Mouse (Mus musculus): ENCODE measurements around the gene Wdtc1. TPM values are rescaled to one million over a fixed set of nuclear protein-coding genes. Genes with fewer than 3 reads are reported as not detected.

Wdtc1 gene
- total RNA-seq, 2 experiments from 2014 or later, result 84.4 to 85.8 TPM

DNA sequence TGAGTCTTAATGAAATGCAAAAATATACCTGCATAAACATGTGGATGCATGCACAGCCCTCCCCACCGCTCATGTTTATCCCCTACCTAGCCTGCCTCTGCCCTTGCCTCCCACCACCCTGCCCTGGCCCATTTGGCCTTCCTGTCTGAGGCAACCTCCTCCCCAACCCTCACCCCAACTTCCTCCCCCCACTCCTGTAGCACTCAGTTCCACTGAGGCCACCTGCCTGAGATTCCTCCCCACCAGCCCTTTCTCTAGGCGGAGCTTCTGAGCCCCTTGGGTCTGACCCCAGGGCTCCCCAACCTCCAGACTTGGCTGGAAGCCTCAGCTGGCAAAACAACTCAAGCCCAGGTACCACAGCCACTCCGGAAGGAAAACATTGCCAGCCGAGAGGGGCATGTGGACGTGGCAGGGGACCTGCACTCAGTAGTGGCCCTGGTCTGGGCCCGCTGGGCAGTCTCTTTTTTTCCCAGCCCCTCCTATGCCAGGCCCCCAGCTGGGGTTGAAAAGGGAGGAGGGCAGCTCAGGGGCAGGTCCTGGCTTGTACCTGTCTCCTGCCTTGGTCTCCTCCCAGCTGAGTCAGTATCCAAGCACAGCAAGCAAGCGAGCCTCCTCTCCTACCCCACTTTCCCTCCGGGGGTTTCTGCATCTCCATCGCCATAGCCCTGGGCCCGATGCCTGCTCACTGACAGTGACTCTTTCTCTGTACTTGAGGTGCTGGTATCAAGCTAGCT lies 91.5 kb downstream of the Wdtc1 start:
- no peak for DNase-seq (ENCODE audit: extremely low spot score in 1 of 2, low spot score in 1 of 2)

DNA sequence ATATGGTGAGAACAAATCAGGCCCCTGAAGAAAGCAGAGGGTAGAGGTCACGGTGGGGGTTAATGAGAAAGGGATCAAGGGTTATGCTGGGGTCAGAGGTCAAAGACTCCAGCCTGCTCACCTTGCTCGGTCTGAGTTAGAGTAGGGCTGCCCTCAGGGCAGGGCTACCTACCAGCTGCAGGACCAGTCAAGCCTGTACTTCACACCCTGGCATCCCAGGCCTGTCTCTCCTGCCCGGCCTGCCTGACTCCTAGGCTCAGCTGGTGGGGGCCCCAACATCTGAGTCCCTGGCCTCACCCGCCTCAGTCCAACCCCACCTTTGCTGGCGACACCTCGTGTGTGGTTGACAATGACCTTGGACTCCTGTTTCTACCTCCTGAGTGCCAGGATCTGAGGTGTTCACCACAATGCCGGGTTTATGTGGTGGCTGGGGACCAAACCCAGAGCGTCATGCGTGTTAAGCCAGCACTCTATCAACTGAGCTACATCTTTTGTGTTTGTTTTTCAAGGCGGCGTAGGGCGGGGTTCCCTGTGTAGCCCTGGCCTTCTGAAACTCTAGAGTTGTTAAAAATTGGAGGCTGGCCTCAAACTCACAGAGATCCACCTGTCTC lies 95.4 kb downstream of the Wdtc1 start:
- DNase-seq (ENCODE audit: extremely low spot score in 1 of 2, low spot score in 1 of 2), result no peak

DNA sequence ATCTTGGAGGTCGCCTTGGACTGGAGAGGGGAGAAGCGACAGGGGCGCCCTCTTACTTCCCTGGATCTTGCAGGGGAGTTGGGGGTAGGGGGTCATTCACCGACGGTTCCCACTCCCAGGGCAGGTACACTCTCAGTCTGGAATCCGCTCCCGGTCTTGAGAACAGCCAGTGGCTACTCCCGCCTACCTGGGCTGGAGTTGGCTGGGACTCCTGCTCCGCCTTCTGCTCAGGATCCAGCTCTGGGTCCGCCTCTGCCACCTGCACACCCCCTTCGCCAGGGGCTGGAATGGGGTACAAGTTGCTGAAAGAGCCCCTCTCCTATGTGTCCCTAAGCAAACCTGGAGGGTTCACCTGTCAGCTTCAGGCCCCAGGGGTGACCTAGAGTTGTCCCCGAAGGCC lies 96.1 kb downstream of the Wdtc1 start:
- no peak for DNase-seq (ENCODE audit: extremely low spot score in 1 of 2, low spot score in 1 of 2)

DNA sequence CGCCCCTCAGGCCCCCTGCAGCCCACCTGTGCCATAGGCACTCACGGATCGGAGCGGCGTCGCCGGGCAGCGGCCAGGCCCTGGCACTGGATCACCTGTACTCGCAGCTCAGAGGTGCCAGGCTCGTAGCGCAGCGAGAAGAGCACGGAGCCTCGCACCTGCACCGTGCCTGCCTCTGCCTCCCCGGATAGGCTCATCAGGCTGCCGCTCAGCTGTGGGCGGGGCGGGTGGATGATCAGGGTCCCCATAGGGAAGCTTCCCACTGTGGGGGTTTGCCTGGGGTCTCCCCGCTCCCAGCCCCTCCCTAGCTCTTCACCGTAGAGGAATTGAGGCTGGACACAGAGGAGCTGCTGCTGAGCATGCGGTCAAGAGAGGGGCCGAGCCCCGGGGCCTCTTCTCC lies 96.5 kb downstream of the Wdtc1 start:
- no peak for DNase-seq (ENCODE audit: extremely low spot score in 1 of 2, low spot score in 1 of 2)

DNA sequence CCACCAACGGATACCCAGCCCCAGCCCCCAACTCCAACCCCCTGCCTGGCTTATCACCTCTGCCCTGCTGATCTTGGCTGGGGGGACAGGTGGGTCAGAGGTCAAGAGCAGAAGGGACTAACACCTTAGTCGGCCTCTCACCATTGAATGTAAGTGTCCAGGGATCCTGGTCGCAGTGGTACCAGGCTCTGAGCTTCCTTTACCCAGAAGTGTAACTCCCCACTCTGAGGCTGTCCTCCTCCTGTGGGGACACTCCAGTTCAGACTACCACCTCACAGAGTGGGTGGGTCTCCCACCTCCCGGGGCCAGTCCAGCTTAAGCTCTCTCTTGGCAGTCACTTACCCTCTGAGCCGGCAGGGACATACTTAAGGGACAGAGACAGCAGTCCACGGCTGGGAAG lies 97.9 kb downstream of the Wdtc1 start:
- no peak for DNase-seq (ENCODE audit: extremely low spot score in 1 of 2, low spot score in 1 of 2)

DNA sequence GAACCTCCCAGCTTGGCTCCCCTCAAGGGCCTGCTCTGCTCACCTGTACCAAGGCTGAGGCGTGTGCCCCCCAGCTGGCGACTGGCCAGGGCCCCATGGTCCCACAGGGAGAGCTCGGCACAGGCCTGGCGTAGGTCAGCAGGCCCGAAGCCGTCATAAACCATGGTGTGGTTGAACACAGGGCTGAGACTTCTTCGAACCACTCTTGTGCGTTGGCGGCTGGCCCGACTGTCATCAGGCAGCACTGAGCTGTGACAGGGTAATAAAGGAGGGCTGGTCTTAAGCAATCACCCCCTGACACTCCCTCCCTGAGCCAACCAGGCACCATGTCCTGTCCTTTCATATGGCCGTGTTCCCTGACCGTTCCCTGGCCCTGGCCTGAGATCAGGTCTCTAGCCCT lies 99.9 kb downstream of the Wdtc1 start:
- no peak for DNase-seq (ENCODE audit: extremely low spot score in 1 of 2, low spot score in 1 of 2)

DNA sequence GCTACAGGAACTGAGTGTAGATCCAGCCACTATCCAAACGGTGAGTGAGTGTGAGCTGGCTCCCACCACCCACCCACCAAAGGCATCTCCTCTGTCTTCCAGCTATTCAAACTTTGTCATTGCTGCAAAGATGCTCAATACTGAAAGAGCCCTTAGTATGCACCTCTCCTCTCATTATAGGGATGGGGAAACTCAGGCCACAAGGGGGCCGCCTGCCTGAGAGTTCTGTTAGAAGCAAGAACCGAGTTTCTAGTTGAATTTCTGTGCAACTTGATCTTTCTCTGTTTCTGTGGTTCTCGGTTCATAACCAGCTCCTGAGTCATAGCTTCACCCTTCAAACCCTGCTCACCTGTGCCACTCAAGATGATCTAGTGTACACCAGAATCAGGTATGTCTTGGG lies 101.2 kb downstream of the Wdtc1 start:
- peak in 1 of 2 experiments; percentile 13 for DNase-seq (ENCODE audit: extremely low spot score in 1 of 2, low spot score in 1 of 2)

DNA sequence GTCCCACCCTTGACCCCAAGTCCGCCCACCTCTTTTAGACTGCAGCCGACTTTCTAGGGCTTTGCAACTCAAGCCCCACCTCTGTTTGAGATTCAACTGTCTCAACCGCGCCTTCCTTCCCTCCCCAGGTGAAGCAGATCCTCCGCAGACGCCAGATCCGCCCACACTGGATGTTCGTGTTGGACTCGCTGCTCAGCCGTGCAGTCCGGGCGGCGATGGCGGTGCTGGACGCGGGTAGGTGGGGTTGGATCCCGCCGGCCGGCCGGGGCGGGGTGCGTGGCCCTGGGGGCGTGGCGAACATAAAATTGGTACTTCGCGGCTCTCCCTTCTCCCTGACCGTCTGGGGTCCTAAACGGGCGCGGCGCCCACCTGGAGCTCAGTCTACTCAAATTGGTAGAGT lies 102.1 kb downstream of the Wdtc1 start:
- no peak for DNase-seq (ENCODE audit: extremely low spot score in 1 of 2, low spot score in 1 of 2)

DNA sequence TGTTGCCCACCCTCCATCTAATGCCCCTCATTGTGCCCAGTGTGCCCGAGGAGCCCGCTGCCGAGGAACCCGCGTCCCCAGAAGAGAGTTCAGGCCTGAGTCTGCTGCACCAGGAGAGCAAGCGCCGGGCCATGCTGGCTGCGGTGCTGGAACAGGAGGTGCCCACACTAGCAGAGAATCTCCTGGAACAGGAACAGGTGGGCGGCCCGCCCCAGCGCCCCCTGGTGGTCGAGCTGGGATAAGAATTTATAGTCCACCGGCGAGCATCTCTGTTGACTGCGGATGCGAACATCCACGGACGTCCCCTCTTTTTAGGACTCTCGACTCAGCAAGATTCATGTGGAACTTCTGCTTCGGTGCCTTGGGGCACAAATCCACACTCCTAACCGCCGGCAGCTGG lies 102.7 kb downstream of the Wdtc1 start:
- DNase-seq (ENCODE audit: extremely low spot score in 1 of 2, low spot score in 1 of 2), result peak; percentile 86 to 91

DNA sequence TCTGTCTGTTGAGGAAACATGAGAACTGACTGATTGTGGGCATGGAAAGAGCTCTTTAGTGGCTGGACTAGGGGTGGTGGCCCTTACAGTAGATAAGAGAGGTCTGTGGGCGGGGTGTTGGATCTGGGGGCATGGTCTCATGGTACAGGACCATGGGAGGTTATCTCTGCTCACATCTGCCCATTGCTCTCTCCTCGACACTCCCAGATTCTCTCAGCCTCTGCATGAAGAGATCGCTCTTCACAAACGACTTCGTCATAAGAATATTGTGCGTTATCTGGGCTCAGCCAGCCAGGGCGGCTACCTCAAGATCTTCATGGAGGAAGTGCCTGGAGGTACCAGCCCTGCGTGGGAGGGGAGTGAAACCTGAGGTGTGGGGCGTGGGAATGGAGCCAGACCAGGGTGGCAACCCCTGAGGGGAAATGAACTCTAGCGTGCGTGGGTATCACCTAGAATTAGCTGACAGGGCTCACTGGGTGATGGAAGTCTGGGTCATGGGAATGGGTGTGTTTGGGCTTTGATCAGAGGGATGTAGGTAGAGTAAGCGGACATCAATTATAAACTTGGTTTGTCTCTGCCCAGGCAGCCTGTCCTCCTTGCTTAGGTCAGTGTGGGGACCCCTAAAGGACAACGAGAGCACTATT lies 105.4 kb downstream of the Wdtc1 start:
- DNase-seq (ENCODE audit: extremely low spot score in 1 of 2, low spot score in 1 of 2), result no peak

DNA sequence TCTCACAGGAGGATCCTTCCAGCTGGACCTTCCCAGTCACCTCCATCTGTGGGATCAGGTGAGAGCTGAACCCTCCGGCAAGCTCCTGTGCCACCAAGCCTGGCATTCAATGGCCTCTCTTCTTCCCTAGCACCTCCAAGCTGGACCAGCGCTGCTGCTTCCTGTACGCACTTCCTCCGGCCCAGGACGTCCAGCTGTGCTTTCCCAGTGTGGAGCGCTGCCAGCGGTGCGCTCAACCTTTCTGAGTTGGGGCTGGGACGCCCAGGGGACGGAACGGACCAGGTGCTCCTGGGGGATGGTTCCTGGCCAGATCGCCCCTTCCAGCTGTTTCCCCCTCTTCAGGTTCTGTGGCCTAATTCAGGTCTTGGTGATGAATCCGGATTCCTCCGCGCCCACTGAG lies 106.2 kb downstream of the Wdtc1 start:
- DNase-seq (ENCODE audit: extremely low spot score in 1 of 2, low spot score in 1 of 2), result no peak

DNA sequence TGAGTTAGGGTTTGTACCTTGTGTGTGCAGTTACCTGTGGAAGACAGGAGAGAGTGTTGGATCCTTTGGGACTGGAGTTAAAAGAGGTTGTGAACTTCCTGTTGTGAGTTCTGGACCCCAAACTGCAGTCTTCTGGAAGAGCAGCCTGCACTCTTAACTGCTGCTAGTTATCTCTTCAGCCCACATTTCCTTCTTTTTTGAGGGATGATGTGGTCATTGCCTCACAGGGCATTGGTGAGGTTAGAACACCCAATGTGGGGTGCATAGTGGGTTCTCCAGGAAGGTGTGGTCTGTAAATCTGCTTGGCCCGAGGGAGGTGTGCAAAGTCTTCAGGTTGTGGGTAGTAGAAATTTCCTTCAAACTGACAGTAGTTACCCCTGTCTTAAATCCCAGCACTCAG lies 109.0 kb downstream of the Wdtc1 start:
- DNase-seq (ENCODE audit: extremely low spot score in 1 of 2, low spot score in 1 of 2), result no peak

DNA sequence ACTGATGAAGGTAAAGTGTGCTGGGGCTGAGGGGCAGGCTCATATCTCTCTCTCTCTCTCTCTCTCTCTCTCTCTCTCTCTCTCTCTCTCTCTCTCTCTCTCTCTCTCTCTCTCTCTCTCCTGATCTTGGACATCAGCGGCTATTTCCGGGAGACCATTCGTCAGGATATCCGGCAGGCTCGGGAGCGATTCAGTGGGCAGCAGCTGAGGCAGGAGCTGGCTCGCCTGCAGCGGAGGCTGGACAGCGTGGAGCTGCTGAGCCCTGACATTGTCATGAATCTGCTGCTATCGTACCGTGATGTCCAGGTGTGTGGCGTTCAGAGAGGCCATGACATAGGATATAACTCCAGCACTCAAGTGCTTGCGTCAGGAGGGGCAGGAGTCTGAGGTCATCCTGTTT lies 109.7 kb downstream of the Wdtc1 start:
- no peak for DNase-seq (ENCODE audit: extremely low spot score in 1 of 2, low spot score in 1 of 2)

DNA sequence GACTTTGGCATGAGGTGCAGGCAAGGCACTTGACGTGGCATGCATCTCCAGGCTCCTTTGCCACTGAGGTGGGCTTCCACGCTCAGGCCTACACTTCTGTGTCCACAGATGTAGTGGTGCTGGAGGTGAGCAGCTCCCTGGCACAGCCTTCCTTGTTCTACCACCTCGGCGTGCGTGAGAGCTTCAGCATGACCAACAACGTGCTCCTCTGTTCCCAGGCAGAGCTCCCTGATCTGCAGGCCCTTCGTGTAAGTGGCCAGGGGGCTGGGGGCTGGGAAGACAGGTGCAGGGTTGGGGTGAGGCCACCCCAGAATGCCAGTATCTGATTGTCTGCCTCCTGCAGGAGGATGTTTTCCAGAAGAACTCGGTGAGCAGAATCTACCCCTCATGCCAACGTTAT lies 110.6 kb downstream of the Wdtc1 start:
- DNase-seq (ENCODE audit: extremely low spot score in 1 of 2, low spot score in 1 of 2), result no peak

Small RNAs within 50 kb of the gene (microRNA-seq; reads per million reads assigned to microRNA genes)
- 6.1 to 8.0 reads per million in 2 experiments for gene Mir5122

Other genes with a start within 250 kb of the Wdtc1 start
- 10 to 100 TPM; 28.9 to 32.8 TPM for gene Wasf2, start 223.0 kb downstream of the Wdtc1 start, total RNA-seq (2021)
- 1 to 10 TPM; 2.8 to 5.6 TPM for gene Cd164l2, start 141.3 kb downstream of the Wdtc1 start, total RNA-seq (2021)
- gene Gpr3, start 140.9 kb downstream of the Wdtc1 start, total RNA-seq (2021), result 1 to 10 TPM; 5.3 to 8.2 TPM
- gene Map3k6, start 112.7 kb downstream of the Wdtc1 start, total RNA-seq (2021), result 1 to 10 TPM; 3.0 to 6.0 TPM
- gene Sytl1, start 90.4 kb downstream of the Wdtc1 start, total RNA-seq (2021), result under 1 TPM; 0.37 to 0.54 TPM
- gene Tmem222, start 75.7 kb downstream of the Wdtc1 start, total RNA-seq (2021), result 10 to 100 TPM; 85.7 to 92.6 TPM
- 10 to 100 TPM; 59.6 to 62.8 TPM for gene Slc9a1, start 16.2 kb upstream of the Wdtc1 start, total RNA-seq (2021)
- gene Tent5b, start 126.7 kb upstream of the Wdtc1 start, total RNA-seq (2021), result not detected
- gene Trnp1, start 145.1 kb upstream of the Wdtc1 start, total RNA-seq (2021), result 100 to 1,000 TPM; 183 to 201 TPM
- gene Kdf1, start 165.5 kb upstream of the Wdtc1 start, total RNA-seq (2021), result not detected
- 100 to 1,000 TPM; 117 TPM for gene Nudc, start 192.5 kb upstream of the Wdtc1 start, total RNA-seq (2021)
- gene Nr0b2, start 199.9 kb upstream of the Wdtc1 start, total RNA-seq (2021), result not detected
- gene Gpatch3, start 221.3 kb upstream of the Wdtc1 start, total RNA-seq (2021), result 1 to 10 TPM; 8.2 to 9.5 TPM
- 10 to 100 TPM; 10.0 to 10.2 TPM for gene Gpn2, start 230.9 kb upstream of the Wdtc1 start, total RNA-seq (2021)
- gene Sfn, start 248.7 kb upstream of the Wdtc1 start, total RNA-seq (2021), result 1 to 10 TPM; 1.5 to 1.9 TPM